Mouse (Mus musculus): ENCODE data around the gene Abcb4.
"Not testable (repeated sequence)": the region's sequence is repeated elsewhere in the genome, so short reads cannot be mapped to it uniquely, and the experiment has no call there.

Abcb4 gene
- long read RNA-seq, experiment 1, partial matches to known transcripts: 1 of 2 reads
- long read RNA-seq, experiment 1, other reads (novel, unspliced or antisense): 1 of 2 reads
- long read RNA-seq, experiment 2, partial matches to known transcripts: 1 of 2 reads
- long read RNA-seq, experiment 2, other reads (novel, unspliced or antisense): 1 of 2 reads

GRCm38 (mm10) chr5:8893300-8894103 is at the start of gene Abcb4:
Abcb4 (plus strand) TSS chr5:8893717.
- intact Hi-C loops (cut with DNase I): no loop called here

DNA sequence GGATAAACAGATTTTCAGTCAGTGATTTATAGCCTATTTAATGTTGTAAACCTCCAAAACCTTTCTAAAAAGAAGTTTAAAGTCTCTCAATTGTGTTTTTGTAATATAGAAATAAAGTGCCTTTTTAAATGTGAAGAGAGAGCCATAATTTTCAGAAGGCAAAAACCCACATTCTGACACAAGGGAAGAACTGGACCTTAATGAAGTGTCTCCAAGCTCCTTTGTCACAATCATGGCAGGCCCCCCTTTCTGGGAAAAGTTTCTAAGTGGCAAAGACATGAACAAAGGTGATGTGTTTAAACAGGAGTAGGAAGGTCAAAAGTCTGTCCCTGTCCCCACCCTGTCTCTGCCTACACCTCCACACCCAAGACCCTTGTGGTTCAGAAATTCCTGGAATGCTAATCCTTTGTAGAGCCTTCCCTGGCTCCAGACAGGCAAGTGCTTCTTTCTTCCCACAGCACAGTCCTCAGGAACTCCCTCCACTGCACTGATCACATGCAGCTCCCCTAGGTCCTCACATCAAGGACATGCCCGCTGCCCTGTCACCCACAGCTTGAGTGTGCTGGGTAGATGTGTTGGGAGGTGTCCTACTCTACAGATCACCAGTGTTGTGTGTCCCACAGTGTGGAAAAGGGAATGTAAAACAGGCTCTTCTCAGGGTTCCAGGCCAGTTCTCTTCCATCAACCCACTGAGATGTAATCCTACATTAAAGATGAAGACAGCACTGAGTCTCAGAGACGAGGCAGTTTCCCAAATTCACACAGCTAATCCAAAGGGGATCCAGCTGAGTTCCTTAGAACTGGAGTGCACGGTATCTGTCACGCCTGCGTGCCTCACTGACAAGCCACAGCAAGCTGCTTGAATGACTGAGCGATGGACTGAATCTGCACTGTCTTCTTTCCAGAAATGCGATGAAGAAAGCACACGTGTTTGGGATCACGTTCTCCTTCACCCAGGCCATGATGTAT is 44.6 kb upstream of the Abcb4 start:
- intact Hi-C loops (cut with DNase I): not testable (repeated sequence)

DNA sequence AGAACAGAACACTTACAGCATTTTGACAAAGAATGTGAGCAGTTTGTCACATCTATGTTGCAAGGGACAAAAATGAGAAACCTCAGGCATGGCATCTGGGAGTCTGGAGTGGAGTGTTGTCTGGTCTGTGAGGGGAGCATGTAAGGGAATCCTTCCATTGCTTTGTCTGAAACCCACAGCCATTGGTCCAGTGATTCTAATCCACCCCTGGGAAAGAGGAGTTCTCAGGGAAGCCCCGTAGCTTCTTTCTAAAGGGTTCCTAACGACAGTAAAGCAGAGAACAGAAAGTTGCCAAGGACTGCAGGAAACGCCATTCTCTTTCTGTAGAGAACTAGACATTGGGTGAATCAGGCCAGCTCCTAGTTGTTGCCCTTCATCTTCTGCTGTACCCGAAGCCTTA is 42.7 kb upstream of the Abcb4 start:
- intact Hi-C loops (cut with DNase I): no loop called here

DNA sequence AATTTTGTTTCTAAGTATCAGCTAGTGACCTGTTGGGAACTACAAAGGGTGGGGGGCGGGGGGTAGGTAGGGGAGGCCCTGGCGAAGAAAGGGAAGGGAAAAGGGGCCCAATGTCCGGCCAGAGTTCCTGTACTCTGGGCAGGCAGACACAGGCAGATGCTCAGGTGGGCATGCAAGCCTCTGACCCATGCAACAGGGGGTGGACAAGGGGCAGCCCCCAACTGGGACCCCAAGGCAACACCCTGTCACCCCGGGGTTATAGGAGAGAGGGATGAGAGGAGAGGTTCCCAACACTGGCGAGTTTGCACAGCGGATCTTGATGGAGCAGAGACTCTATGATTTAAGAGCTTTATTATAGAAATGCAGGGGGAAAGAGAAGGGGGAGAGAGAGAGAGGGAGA is 36.3 kb upstream of the Abcb4 start:
- intact Hi-C loops (cut with DNase I): no loop called here

GRCm38 (mm10) chr5:8861811-8862210 is 31.7 kb upstream of the Abcb4 start:
- intact Hi-C loops (cut with DNase I): no loop called here

DNA sequence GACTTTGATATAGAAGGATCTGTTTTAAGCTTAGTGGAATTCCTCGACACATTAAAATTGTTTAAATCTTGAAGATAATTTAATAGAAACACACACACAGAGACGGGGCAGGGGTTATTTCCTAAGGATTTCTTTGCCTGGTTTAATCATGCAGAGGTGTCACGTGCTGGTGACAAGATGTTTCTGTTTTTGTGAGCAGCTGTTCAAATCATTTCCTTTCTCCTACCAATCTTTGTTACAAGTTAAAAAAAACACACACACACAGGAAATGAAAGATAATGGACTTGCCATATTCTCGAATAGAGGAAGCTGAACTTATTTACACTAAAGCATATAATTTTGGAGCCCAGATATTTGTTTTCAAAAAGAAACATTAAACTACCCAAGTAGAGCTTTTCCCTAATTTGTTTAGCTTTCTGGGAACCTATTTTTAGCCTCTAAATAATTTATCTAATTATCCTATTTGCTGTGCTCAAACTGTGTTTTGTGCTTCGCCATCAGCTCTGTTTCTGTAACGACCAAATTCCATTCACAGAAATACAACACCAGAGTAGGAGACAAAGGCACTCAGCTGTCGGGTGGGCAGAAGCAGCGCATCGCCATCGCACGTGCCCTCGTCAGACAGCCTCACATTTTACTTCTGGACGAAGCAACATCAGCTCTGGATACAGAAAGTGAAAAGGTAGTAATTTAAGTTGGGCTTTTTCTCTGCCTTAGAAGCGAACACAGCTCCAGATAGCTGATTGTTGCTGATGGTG is 29.8 kb upstream of the Abcb4 start:
- intact Hi-C loops (cut with DNase I): no loop called here

GRCm38 (mm10) chr5:8865630-8866029 is 27.9 kb upstream of the Abcb4 start:
- intact Hi-C loops (cut with DNase I): not testable (repeated sequence)

DNA sequence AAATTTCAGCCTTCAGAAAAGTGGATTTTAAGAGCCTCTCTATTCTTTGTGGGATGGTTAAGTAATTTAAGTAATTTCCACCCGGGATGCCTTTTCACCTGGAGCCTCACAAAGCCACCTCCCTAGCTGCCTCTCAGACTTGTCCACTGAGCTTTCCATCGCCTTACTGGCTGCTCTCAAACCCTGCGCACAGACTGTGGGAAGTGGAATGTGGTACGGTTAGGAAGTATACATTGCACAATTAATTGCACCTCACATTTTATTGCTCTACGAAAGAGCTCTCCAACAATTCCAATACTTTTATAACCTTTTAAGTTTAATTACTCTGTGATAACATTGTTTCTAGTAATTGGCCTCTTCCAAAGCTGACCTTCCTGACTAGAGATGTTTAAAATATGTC is 27.2 kb upstream of the Abcb4 start:
- intact Hi-C loops (cut with DNase I): no loop called here

DNA sequence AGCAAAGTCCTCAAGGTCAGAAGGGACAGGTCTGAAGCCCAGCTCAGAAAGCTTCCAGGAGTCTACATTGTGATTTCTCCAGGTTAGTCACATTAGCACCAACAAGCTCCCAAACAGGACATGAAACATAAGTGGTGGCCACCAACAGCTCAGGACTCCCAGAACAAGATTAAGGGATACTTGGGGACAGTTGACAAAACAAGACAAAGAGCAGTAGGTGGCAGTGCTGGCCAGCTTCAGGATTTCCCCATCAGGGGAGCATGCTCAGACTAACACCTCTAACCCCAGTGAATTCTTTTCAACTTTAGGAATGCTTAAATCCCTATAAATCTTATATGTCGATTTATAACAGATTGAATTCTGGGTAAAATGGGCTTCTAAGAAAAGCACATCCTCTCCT is 25.5 kb upstream of the Abcb4 start:
- intact Hi-C loops (cut with DNase I): no loop called here

- intact Hi-C loops (cut with DNase I): no loop called here
Measured at GRCm38 (mm10) chr5:8872979-8873915, 20.3 kb upstream of the Abcb4 start.

DNA sequence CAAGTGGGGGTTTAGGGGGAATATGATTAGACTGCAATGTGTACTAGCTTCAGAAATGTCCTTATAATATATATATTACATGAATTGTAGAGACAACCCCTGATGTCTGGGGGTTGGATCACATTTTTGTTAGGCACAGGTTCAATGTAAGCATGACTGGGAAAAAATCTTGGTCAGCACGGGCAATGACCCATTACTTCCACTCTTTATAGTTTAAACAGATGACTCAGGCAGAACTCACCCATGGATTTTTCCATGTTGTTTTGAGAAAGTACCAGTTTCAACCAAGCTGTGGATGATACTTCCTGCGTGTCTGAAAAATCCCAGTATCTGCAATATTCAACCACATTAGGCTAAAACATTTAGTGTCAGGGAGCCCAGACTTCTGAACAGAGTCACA is 16.4 kb upstream of the Abcb4 start:
- intact Hi-C loops (cut with DNase I): no loop called here

DNA sequence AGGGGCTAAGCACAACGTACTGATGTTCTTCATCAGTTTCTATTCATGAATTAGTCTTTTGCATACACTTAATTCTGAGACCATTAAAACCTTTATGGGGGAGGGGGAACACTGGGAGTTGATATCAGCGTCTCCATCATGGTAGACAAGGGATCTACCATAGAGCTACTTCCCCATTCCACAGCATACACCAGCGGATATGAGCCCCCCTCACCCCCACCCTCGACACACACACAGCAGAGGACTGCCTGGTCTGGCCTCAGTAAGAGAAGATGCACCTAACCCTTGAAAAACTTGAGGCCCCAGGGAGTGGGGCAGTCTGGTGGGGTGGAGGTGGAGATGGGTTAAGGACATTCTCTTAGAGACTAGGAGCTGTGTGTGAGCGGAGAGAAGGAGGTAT is 15.7 kb upstream of the Abcb4 start:
- intact Hi-C loops (cut with DNase I): no loop called here

DNA sequence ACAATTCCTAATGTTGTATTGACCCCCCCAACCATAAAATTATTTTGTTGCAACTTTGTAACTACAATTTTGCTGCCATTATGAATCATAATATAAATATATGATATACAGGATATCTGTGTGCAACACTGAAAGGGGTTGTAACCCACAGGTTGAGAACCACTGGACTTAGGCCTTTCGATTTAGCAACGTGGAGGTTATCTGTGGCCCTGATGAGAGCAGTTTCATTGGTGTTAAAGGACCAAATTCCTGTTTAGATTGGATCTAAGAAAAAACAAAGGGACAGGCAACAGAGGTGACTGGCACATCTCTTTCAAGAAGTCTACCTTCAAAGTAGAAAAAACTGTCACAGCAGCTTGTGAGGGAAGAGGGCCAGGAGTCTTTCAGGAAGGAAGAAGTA is 7.7 kb upstream of the Abcb4 start:
- intact Hi-C loops (cut with DNase I): no loop called here

DNA sequence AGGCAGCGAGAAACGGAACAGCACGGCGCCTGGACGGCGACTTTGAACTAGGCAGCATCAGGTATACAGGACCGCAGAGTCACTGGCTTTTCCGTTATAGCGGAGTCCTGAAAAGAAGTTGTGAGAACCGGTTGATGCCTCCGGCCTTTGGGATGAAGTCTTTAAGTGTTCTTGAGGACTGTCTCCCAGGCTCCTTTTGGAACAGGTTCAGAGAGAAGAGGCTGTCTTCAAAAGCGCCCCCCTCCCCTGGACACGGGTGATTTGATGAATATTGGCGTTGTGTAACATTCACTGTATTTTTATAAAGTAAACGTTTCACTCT is 548 bp downstream of the Abcb4 start:
- intact Hi-C loops (cut with DNase I): no loop called here

DNA sequence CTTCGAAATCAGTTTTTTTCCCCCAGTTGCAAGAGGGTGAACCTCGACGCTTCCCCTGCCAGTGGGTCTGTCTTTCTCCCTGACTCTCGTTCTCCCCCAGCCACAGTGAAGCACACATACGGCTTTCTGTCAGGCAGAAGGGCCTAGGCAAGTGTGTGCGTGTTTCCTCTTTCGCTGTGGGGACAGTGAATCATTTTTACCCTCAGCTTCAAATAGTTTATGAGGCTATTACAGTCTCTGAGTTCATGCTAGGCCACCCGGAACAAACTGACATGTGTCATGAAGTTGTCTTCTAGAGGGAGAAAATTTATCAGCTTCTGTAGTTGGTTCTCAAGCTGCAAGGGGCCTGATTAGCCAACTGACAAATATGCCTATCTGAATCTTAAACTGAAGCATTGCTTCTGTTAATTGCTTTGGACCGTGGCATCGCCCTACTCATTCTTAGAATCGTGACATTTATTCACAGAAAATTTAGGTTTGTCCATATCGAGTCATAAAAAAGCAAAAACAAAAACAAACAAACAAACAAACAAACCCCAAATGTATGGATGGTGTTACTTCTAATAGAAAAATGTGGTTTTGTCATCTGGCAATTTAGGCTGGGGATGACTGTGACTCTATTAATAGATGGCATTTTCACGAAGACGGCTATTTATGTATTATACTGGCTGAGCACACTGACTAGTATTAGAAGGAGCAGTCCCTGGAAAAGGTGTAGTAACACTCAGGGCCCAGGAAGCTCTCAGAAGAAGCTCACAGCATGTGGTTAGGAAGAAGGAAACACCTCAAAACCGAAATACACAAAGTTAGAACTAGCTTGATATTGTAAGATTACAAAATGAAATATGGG is 1.3 kb downstream of the Abcb4 start:
- intact Hi-C loops (cut with DNase I): no loop called here

GRCm38 (mm10) chr5:8896198-8896597 is 2.7 kb downstream of the Abcb4 start:
- intact Hi-C loops (cut with DNase I): no loop called here

DNA sequence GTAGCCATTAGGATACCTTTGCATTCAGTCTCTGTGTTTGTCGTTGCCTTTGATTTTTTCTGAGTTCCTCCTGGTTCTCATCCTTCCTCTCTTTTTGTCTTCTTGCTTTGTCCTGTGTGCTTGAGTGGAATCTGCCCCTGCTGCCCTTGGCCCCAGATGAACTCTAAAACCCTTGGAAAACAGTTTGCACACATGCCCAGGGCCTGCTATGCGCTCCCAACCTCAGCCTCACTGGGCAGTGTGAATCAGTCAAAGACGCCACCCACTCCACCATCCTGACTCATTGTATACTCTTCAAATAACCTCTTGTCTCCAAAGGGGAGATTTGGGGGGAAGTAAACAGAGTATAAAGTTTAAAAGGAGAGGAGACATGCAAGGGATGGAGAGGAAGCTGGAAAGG is 4.7 kb downstream of the Abcb4 start:
- intact Hi-C loops (cut with DNase I): no loop called here

DNA sequence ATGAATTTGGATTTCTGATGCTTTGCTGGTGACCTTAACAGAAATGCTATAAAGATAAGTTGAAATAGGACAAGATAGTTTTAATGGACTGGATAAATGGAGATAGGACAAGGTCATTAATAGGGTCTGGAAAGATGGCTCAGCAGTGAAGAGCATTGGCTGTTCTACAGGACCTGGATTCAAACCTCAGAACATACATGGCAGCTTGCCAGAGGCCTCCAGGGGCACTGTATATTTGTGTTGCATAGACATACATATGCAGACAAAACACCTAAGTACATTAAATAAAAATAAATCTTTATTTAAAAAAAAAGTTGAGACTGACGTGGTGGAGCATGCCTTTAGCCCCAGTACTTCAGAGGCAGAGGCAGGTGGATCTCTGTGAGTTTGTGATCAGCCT is 7.5 kb downstream of the Abcb4 start:
- intact Hi-C loops (cut with DNase I): no loop called here

DNA sequence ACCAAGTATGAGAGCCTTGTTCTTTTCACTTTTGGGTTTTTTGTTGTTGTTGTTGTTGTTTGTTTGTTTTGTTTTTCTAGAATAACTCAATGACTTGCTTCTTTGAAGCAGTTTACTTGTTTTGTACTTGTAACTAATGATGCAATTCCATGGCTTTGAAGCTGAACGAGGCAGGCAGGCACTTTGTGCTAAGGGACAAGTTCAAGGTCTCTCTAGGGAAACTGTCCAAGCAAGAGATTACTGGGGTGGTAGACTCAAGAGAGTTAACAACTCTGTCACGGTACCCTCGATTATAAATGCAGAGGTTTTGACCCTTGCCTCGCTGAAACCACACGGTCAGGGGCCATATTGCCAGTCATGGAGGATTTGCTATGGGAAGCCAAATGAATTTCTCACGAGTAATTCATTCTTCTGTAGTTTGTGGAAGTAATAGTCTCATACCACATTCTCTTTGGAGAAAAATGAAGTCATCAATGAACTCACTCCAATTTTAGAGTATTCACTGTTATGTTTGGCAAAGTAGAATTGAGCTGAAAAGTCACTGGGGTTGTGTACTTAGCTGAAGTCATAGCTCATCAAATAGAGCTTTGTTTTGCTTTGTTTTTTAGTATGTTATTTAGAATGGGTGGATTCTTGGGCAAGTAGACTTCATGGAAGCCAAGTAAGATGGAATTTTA is 8.8 kb downstream of the Abcb4 start:
- intact Hi-C loops (cut with DNase I): no loop called here

All from adrenal gland (tissue).